27 mouse cellular contexts compared by ENCODE assay signal in genomic region chr11:120453306-120453705, GRCm38 (mm10). TPM values are rescaled to one million over a fixed set of nuclear protein-coding genes. Genes with fewer than 3 reads are reported as not detected.
A peak's percentile ranks its signal among the peaks of the same experiment; 100 is the strongest.
DNase-seq lines count a peak whose midpoint lies in the region; ATAC-seq and TF ChIP-seq lines count a peak whose summit lies in the region.
"Had no signal": no experiment of that assay in that cellular context is flagged by ENCODE, and none has a peak within 500 bp of the region (broad histone marks: within the 10 kb centered on the region; RNA-seq: fewer than 3 reads in every experiment).

Gene Pde6g, minus strand, starts transcription at chr11:120453500.

- H3K4me2 ChIP-seq in heart, embryonic 11.5 days: no peak within 1 kb of the TSS
- H3K4me2 ChIP-seq in heart, embryonic 12.5 days: no peak within 1 kb of the TSS
- H3K4me2 ChIP-seq in liver, embryonic 13.5 days: no peak within 1 kb of the TSS
- no peak within 1 kb of the TSS for H3K4me2 ChIP-seq in stomach, embryonic 16.5 days (ENCODE audit: low read depth, low read length)
- H3K4me2 ChIP-seq in stomach, postnatal 0 days (replicated peaks; ENCODE audit: low read depth): no peak within 1 kb of the TSS
- H3K4me2 ChIP-seq: embryonic facial prominence, embryonic 12.5 days; forebrain, embryonic 13.5 days; heart, embryonic 15.5 days; hindbrain, embryonic 13.5 days had no signal

- WGBS in heart, embryonic 11.5 days (ENCODE audit: insufficient replicate concordance): 73% methylated on average over 4 of the region's 4 CpGs
- WGBS in heart, embryonic 12.5 days: 74% methylated on average over 4 of the region's 4 CpGs
- 78% methylated on average over 4 of the region's 4 CpGs for WGBS in liver, embryonic 13.5 days (ENCODE audit: insufficient replicate concordance)
- 91% methylated on average over 4 of the region's 4 CpGs for WGBS in stomach, embryonic 16.5 days
- WGBS in stomach, postnatal 0 days: 84% methylated on average over 4 of the region's 4 CpGs

- no peaks in the 10 kb centered on the region for H3K9me3 ChIP-seq in heart, embryonic 11.5 days (replicated peaks; ENCODE audit: control insufficient read depth, low read length)
- no peaks in the 10 kb centered on the region for H3K9me3 ChIP-seq in heart, embryonic 12.5 days (replicated peaks)
- no peaks in the 10 kb centered on the region for H3K9me3 ChIP-seq in liver, embryonic 13.5 days (replicated peaks)
- no peaks in the 10 kb centered on the region for H3K9me3 ChIP-seq in stomach, embryonic 16.5 days (replicated peaks; ENCODE audit: control insufficient read depth, low read length)
- H3K9me3 ChIP-seq in stomach, postnatal 0 days (ENCODE audit: control insufficient read depth, low read length): no peaks in the 10 kb centered on the region
- H3K9me3 ChIP-seq: embryonic facial prominence, embryonic 12.5 days; forebrain, embryonic 13.5 days; heart, embryonic 10.5 days; heart, embryonic 15.5 days; hindbrain, embryonic 10.5 days; hindbrain, embryonic 13.5 days had no signal

- no peaks in the 10 kb centered on the region for H3K36me3 ChIP-seq in heart, embryonic 11.5 days (ENCODE audit: control insufficient read depth, insufficient read depth, low read length)
- peaks cover 4% of the 10 kb centered on the region; the same call in 1 of the 2 replicates for H3K36me3 ChIP-seq in heart, embryonic 12.5 days
- H3K36me3 ChIP-seq in liver, embryonic 13.5 days: no peaks in the 10 kb centered on the region; the same call in 1 of the 2 replicates
- H3K36me3 ChIP-seq in stomach, embryonic 16.5 days (ENCODE audit: control insufficient read depth, insufficient read depth, low read length): no peaks in the 10 kb centered on the region
- no peaks in the 10 kb centered on the region for H3K36me3 ChIP-seq in stomach, postnatal 0 days (ENCODE audit: control insufficient read depth, insufficient read depth, low read length)

- TF ChIP-seq CTCF in stomach, postnatal 0 days (IDR thresholded peaks at IDR 0.05; ENCODE audit: low read depth): no peak

- no peaks in the 10 kb centered on the region for H3K27me3 ChIP-seq in heart, embryonic 11.5 days (ENCODE audit: control insufficient read depth, insufficient read depth, low read length)
- H3K27me3 ChIP-seq in heart, embryonic 12.5 days (replicated peaks): no peaks in the 10 kb centered on the region
- H3K27me3 ChIP-seq in liver, embryonic 13.5 days: no peaks in the 10 kb centered on the region
- no peaks in the 10 kb centered on the region for H3K27me3 ChIP-seq in stomach, embryonic 16.5 days (ENCODE audit: control insufficient read depth, insufficient read depth, low read length)
- no peaks in the 10 kb centered on the region for H3K27me3 ChIP-seq in stomach, postnatal 0 days (ENCODE audit: control insufficient read depth, insufficient read depth, low read length)
- H3K27me3 ChIP-seq: embryonic facial prominence, embryonic 12.5 days; forebrain, embryonic 13.5 days; heart, embryonic 15.5 days; hindbrain, embryonic 13.5 days had no signal

- ATAC-seq in heart, embryonic 11.5 days (replicated peaks; ENCODE audit: insufficient number of reproducible peaks, low FRiP score, low TSS enrichment): no peak
- ATAC-seq in heart, embryonic 12.5 days (ENCODE audit: insufficient number of reproducible peaks, low FRiP score): no peak
- ATAC-seq in liver, embryonic 13.5 days (ENCODE audit: low read depth): no peak
- ATAC-seq in stomach, embryonic 16.5 days (ENCODE audit: insufficient read depth, low FRiP score): no peak
- ATAC-seq in stomach, postnatal 0 days (ENCODE audit: low FRiP score, low TSS enrichment): no peak
- ATAC-seq: CD4-positive, CD25-positive, alpha-beta regulatory T cell, adult 4 months; forebrain, embryonic 13.5 days; forebrain, postnatal 0 days; hindbrain, embryonic 16.5 days had no signal

- TF ChIP-seq EP300 in stomach, postnatal 0 days (optimal IDR thresholded peaks at IDR 0.05): no peak

- peak within 1 kb of the TSS; percentile 7; the same call in 1 of the 2 replicates for H3K9ac ChIP-seq in heart, embryonic 11.5 days (ENCODE audit: low read depth, low read length)
- no peak within 1 kb of the TSS for H3K9ac ChIP-seq in heart, embryonic 12.5 days
- H3K9ac ChIP-seq in liver, embryonic 13.5 days: no peak within 1 kb of the TSS
- peak within 1 kb of the TSS; percentile 16; the same call in 1 of the 2 replicates for H3K9ac ChIP-seq in stomach, embryonic 16.5 days (ENCODE audit: low read length)
- H3K9ac ChIP-seq in stomach, postnatal 0 days (ENCODE audit: low read length): no peak within 1 kb of the TSS
- H3K9ac ChIP-seq: embryonic facial prominence, embryonic 12.5 days; forebrain, embryonic 13.5 days; forebrain, postnatal 0 days; heart, embryonic 15.5 days; hindbrain, embryonic 13.5 days had no signal

- H3K27ac ChIP-seq in heart, embryonic 11.5 days (ENCODE audit: low read depth, low read length): no peak within 1 kb of the TSS
- H3K27ac ChIP-seq in heart, embryonic 12.5 days (ENCODE audit: poor library complexity, severe bottlenecking): no peak within 1 kb of the TSS
- 0 out of 2 replicates have a peak within 1 kb of the TSS, but pooled peaks have one; percentile 74 for H3K27ac ChIP-seq in liver, embryonic 13.5 days
- H3K27ac ChIP-seq in stomach, embryonic 16.5 days (ENCODE audit: low read length): no peak within 1 kb of the TSS
- H3K27ac ChIP-seq in stomach, postnatal 0 days (replicated peaks): no peak within 1 kb of the TSS
- H3K27ac ChIP-seq: embryonic facial prominence, embryonic 12.5 days; forebrain, embryonic 13.5 days; heart, adult 2 months; heart, embryonic 10.5 days; heart, embryonic 15.5 days; hindbrain, embryonic 10.5 days; hindbrain, embryonic 13.5 days had no signal

- H3K4me1 ChIP-seq in heart, embryonic 11.5 days (ENCODE audit: control insufficient read depth, insufficient read depth, low read length): peaks cover 7% of the 10 kb centered on the region
- H3K4me1 ChIP-seq in heart, embryonic 12.5 days (replicated peaks): peaks cover 5% of the 10 kb centered on the region
- H3K4me1 ChIP-seq in liver, embryonic 13.5 days (replicated peaks): peaks cover 36% of the 10 kb centered on the region
- peaks cover 8% of the 10 kb centered on the region; the same call in 1 of the 2 replicates for H3K4me1 ChIP-seq in stomach, embryonic 16.5 days (ENCODE audit: control insufficient read depth, insufficient read depth, low read length)
- no peaks in the 10 kb centered on the region for H3K4me1 ChIP-seq in stomach, postnatal 0 days (replicated peaks; ENCODE audit: control insufficient read depth, insufficient read depth)

- DNase-seq in liver, embryonic 13.5 days: no peak
- DNase-seq in liver: no peak
- no peak for DNase-seq in stomach, postnatal 0 days (ENCODE audit: low spot score)
- peak; percentile 51 for DNase-seq in retina, postnatal 7 days (ENCODE audit: low read depth, low spot score)
- DNase-seq in frontal cortex, postnatal 25 days (ENCODE audit: low spot score in 2 of 2): no peak
- DNase-seq: adrenal gland, adult 2 months; adrenal gland, postnatal 14 days; cerebellum, adult 11-12 months; cerebellum, adult 9-10 months; cerebellum, postnatal 14 days; forebrain, postnatal 0 days; gastrocnemius, postnatal 36 days; heart, adult 2 months; heart, postnatal 10 days; heart, postnatal 36 days had no signal

- no peak within 1 kb of the TSS for H3K4me3 ChIP-seq in heart, embryonic 11.5 days (ENCODE audit: low read depth, low read length)
- H3K4me3 ChIP-seq in heart, embryonic 12.5 days: no peak within 1 kb of the TSS
- H3K4me3 ChIP-seq in liver, embryonic 13.5 days (replicated peaks): no peak within 1 kb of the TSS
- no peak within 1 kb of the TSS for H3K4me3 ChIP-seq in stomach, embryonic 16.5 days (replicated peaks; ENCODE audit: low read length)
- H3K4me3 ChIP-seq in stomach, postnatal 0 days (ENCODE audit: low read depth, low read length): no peak within 1 kb of the TSS
- H3K4me3 ChIP-seq: embryonic facial prominence, embryonic 12.5 days; erythroblast, embryonic 14.5 days; forebrain, embryonic 13.5 days; heart, adult 2 months; heart, embryonic 10.5 days; heart, embryonic 15.5 days; hindbrain, embryonic 10.5 days; hindbrain, embryonic 13.5 days had no signal

RNA-seq across cellular contexts. Expression of gene Pde6g, which starts in this region (rescaled TPM):
- polyA plus RNA-seq in heart, embryonic 11.5 days (2014; fragmentation: Nextera tagmentation; extraction: Ambion mirVana): 0.24 TPM in 1 of 2 replicates, not detected in the other
- 0.10 and 0.13 TPM in 2 replicates for polyA plus RNA-seq in heart, embryonic 12.5 days (2016; fragmentation: Nextera tagmentation; extraction: Ambion mirVana)
- polyA plus RNA-seq in liver, embryonic 13.5 days (2015; fragmentation: Nextera tagmentation; extraction: Ambion mirVana): 0.12 TPM in 1 of 2 replicates, not detected in the other
- polyA plus RNA-seq in stomach, embryonic 16.5 days (2015; fragmentation: Nextera tagmentation; extraction: Ambion mirVana): 0.30 and 0.57 TPM in 2 replicates
- polyA plus RNA-seq in stomach, postnatal 0 days (2015; fragmentation: Nextera tagmentation; extraction: Ambion mirVana): 0.15 TPM in 1 of 2 replicates, not detected in the other
- polyA plus RNA-seq: erythroblast, embryonic 14.5 days had no signal

Comparison
In these comparisons a context has a peak if more than half of its experiments do, and no peak if none do; other contexts are left out.
1. H3K9ac ChIP-seq: peak in heart, embryonic 11.5 days (single experiment) and stomach, embryonic 16.5 days (single experiment); none in heart, embryonic 12.5 days (single experiment), liver, embryonic 13.5 days (single experiment) and stomach, postnatal 0 days (single experiment).